Mouse (Mus musculus) urinary bladder, adult 18-20 months (tissue): ENCODE measurements around the gene 4933428M09Rik.
A peak's percentile ranks its signal among the peaks of the same experiment; 100 is the strongest.
"Not testable (repeated sequence)": the region's sequence is repeated elsewhere in the genome, so short reads cannot be mapped to it uniquely, and the experiment has no call there.

Source experiments
- DNase-seq, 2 experiments: peaks; one replicate each; pipeline ENCODE4 v3.0.0; 2022; ENCODE audit warnings: low spot score in 2 of 2, mixed read lengths in 2 of 2

4933428M09Rik gene

DNA sequence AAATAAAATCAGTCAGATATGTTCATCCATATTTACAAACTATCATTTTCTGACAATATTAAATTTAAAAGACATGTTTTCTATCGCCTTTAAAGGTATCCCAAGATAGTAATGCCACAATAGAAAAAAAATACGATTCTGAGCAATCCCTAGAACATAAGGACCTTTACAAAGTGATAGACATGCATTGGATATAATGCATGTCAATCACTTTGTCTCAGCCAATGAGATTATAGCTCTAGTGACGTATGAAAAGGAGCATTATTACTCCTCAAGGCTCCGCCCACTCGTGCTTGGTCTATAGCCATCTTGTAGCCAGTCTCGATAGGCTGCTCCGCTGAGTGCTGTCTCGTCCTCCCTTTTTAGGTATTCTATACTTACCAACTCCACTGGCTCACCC lies at the start of gene 4933428M09Rik:
Gene 4933428M09Rik, plus strand, starts transcription at position 301 of the 400 bp plus-strand sequence.
- DNase-seq: no peak

- no peak for DNase-seq
These were observed 45.0 kb upstream of the 4933428M09Rik start for GRCm38 (mm10) chrX:139134031-139134430.

DNA sequence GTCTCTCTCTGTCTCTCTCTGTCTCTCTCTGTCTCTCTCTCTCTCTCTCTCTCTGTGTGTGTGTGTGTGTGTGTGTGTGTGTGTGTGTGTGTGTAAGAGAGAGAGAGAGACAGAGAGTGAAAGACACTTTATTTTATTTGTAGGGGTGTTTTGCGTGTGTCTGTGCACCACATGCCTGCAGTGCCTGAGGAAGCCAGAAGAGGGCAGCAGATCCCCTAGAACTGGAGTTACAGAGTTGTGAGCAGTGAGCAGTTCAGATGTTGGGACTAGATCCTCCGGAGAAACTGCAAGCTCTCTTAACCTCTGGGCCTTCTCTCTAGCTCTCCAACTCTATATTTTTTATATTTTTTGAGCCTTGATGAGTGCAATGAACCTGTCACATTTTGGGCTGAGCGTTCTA lies 12.5 kb downstream of the 4933428M09Rik start:
- DNase-seq: not testable (repeated sequence)

- no peak for DNase-seq
These were observed 15.7 kb downstream of the 4933428M09Rik start for GRCm38 (mm10) chrX:139194572-139195279.

GRCm38 (mm10) chrX:139209191-139209828 lies 30.3 kb downstream of the 4933428M09Rik start:
- not testable (repeated sequence) for DNase-seq

DNA sequence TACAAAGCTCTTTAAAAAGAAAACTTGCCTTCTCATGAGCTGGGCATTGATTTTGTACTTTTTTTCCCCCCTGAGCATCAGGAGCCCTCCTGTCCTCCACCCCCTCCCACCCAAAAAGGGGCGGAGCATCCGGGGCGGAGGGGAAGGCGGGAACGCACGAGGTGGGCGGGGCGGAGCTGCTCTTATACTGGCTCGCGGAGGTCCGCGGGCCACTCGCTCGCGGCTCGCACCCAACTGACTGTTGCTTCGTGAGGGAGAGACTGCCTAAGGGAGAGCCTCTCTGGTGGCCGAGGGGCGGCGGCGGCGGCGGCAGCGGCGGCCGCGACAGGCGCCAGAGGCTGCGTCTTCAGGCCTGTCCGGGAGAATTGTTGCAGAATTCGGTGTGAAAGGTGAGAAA lies 30.8 kb downstream of the 4933428M09Rik start, which contains the start of gene Mum1l1:
Gene Mum1l1, plus strand, starts transcription at position 214 of the 397 bp plus-strand sequence.
- peak; percentile 20 to 35 for DNase-seq

DNA sequence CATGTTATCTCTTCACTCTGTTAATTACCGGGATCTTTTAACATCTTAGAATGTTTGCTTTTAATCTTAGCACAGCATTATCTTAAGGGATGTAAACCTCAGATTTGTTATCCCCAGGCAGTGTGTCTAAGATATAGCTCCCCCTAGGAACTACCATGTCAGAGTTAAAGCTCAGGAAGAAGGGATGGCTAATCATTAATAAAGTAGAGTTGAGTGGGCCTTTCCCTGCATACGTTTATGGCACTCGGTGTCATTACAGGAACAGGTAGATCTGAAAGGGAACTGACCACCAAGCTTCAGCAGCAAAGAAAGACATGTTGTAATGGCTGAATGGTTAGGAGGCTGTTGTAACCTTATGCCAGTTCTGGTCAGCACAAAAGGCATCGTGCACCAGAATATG lies 35.7 kb downstream of the 4933428M09Rik start:
- DNase-seq: no peak

GRCm38 (mm10) chrX:139216409-139216808 lies 37.4 kb downstream of the 4933428M09Rik start:
- no peak for DNase-seq

DNA sequence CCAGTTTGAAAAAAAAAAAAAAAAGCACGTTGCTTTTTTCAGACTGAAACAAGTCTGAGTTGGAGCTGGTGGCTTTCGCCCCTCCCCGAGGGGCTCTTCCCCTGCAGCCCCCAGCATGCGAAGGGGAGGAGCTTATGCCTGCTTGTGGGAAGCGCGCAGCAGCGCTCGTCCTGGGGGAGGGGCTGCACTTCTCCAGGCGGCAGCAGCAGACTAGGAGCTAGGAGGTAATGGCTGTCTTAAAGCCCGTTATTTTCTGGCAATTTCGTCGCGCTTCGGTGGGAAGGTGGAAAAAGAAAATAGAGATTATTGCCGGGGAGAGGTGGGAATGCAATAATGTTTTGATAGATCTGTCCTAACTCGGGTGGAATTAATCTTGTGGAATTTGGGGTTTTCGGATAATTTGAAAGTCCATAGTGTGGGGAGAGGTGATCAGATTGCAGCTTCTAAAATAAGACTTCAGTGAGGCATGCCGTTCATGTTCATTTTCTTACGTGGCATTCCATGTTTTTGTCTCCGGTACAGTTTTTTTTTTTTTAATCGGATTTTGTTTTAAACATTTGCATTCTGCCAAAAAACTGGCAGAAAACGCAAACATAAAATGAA lies 38.1 kb downstream of the 4933428M09Rik start:
- DNase-seq: peak in 1 of 2 experiments; percentile 3

DNA sequence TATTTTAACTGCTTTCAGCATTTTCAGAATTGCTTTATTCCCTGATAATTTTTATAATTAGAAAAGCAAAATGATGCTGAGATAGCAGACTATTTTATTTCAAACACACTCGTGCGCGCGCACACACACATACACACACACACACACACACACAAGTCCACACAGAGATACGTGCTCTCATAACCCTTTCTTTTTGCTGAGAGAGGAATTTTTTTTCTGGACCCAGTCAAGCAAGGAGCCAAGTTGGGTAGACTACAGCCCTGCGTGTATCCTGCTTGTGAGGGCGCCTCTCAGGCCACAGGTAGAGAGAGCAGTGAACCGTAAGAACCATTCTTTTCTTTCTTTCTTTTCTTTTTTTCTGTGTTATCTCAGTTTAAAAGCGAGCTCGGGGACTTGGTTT lies 38.7 kb downstream of the 4933428M09Rik start:
- no peak for DNase-seq

DNA sequence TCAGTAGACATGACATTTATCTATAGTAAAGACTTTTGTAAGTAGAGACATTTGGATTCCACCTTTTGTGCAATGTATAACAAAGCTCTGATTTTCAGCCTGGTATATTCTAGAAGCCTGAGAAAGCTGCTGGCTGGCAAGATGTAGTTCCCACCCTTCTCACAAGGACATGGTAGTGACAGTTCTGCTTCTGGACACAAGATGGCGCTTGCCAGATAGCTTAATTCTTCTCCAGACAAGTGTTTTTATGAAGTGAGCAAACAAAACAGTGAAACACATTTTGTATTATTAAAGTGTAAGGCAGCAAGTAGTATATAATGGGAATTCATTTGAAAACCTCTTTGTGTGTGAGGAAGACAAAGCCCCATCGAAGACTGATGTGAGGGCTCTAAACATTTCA lies 40.0 kb downstream of the 4933428M09Rik start:
- peak in 1 of 2 experiments; percentile 4 for DNase-seq

GRCm38 (mm10) chrX:139220830-139221229 lies 41.8 kb downstream of the 4933428M09Rik start:
- DNase-seq: no peak

DNA sequence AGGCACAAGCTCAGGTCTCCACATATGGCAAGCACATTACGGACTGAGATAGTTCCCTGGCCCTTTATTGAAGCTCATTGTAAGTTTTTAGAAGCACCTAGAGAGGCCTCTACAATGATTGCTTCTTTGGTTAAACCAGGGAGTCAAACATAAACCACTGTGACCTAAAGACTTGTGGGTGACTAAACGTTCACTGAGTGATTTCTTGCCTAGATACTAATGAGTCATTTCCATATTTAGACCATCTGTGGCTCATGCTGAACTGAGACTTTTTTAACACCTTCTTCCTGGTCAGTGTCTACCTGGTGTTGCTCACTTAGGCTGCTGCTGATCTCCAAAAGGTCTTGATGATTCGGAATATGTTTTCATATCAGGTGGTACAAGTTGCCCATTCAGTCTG lies 42.9 kb downstream of the 4933428M09Rik start:
- DNase-seq: no peak
